Mouse (Mus musculus) ovary, postnatal 36 days (tissue): ENCODE results near the gene Lhx2.

Source experiments
- DNase-seq: peaks from one replicate; pipeline ENCODE4 v3.0.0; 2022; ENCODE audit warnings: low spot score, mixed read lengths

Lhx2 gene

GRCm38 (mm10) chr2:38346881-38347764, 8.0 kb downstream of the Lhx2 start:
- DNase-seq: no peak

- DNase-seq: no peak
Observed at GRCm38 (mm10) chr2:38347811-38348551, 8.9 kb downstream of the Lhx2 start.

DNA sequence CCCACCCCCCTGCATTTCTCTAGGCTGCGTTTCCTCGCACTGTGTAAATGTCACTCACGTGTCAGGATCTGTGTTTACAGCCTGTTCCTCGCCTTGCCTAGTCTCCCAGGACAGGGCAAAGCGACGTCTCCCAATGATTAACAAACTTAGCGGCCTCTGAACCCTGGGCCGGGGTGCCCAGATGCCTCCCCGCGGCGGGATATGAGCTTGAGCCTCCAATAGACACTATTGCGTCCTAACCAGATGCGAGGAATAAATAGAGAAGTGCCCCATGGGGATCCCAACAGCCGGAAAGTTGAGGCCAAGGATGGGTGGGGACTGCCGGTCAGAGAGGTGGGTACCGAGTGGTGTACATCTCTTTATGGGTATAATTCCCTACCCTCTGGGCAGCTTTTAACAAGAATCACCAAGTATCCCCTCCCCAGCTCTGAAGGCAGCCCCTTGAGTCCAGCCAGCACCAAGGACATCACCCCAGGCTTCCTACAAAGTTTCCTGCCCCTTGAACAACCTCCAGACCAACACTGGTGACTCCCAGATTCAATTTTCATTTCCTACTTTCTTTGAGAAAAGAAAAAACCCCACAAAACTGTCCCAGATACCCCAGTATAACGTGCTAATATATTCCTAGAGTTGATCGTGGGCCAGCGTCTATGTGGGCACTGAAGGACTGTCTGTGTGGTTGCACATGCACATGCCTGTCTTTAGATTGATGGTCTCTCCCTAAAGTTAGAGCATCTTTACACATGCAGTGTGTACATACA, 9.8 kb downstream of the Lhx2 start:
- no peak for DNase-seq

DNA sequence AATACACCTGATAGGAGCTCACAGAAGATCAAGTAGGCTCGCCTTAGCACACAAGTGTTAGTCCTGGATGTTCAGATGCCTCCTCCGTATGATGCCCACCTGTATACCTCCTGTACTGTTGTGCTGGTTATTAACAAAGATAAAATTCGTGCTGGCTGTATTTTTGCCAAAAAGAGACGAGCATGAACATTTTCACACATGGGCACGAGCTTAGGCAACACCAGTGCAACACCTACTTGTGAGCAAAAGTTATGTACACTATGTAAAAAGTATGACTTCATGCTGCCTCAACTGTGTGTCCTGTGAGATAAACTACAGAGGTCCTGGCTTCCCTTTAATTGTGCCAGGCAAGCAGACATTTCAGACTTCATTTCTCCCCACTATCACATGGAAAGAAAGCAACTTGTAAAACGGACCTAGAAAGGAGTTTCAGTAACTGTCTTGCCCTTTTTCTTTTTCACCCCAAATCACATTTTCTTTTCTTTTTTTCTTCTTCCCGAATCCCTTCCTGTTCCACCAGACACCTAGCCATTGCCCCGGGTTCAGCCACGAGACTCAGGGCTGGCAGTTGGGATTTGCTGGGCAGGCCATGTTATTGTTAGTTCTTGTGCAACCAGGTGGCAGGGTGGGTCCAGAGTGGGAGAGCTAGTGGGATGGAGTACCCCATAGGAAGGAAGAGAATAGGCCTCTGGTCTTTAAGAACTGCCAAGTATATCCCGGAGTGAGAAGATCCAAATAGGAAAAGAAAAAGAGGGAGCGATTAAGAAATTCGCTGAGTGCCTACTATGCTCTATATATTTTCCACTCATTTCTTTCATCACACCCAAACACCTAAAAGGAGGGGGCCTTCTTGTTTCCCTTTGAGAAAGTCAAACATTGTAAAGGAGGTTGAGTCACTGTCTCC, 10.6 kb downstream of the Lhx2 start:
- DNase-seq: no peak

GRCm38 (mm10) chr2:38350386-38350785, 11.3 kb downstream of the Lhx2 start:
- DNase-seq: no peak

- peak; percentile 75 for DNase-seq
Observed at GRCm38 (mm10) chr2:38350796-38351195, 11.7 kb downstream of the Lhx2 start.

GRCm38 (mm10) chr2:38351641-38352320, 12.7 kb downstream of the Lhx2 start:
- DNase-seq: no peak

DNA sequence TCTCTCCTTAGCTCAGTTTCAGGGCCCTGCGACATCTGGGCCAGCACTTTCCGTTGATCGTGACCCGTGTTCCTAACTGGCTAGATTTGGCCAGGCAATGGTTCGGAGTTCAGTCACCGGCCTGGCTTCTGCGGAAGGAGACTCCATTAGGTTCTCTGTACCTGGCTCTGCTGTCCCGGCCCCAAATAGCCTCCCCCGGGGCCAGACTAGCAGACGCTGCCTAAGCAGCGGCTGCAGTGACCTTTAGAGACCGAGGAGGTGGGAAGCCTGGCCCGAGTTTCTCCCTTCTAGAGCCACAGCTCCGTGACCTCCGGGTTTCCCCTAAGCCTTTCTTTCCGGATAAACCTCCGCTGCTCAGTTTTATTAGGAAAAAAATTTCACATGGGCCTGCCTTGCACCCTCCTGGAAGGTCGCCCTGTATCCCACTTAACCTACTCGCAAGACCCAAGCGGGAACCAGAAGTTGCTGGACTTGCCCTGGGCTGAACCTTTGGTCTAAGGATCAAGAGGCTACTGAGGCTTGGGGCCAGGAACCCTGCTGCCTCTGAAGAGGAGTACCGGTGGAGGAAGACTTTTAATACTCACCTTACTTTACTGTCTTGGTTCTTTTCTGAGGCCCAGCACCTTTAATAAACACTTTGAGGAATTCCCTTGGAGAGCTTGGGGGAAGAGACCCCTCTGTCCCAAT, 13.4 kb downstream of the Lhx2 start:
- DNase-seq: no peak

DNA sequence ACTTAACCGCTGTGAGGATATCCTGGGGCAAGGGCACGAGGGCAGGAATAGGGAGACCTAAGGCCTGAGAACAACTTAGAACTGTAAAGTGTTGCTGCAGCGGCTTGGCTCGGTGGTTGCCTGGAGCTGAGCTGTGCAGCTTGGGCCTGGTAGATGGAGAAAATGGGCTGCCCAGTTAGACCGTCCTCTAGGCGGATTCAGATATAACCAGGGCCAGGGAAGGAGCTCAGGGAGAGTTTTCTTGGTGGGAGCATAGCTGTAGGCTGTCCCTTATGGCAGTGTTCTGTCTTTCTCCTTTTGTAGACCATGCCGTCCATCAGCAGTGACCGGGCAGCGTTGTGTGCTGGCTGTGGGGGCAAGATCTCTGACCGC, 13.9 kb downstream of the Lhx2 start:
- no peak for DNase-seq

GRCm38 (mm10) chr2:38353664-38354063, 14.6 kb downstream of the Lhx2 start:
- DNase-seq: no peak

DNA sequence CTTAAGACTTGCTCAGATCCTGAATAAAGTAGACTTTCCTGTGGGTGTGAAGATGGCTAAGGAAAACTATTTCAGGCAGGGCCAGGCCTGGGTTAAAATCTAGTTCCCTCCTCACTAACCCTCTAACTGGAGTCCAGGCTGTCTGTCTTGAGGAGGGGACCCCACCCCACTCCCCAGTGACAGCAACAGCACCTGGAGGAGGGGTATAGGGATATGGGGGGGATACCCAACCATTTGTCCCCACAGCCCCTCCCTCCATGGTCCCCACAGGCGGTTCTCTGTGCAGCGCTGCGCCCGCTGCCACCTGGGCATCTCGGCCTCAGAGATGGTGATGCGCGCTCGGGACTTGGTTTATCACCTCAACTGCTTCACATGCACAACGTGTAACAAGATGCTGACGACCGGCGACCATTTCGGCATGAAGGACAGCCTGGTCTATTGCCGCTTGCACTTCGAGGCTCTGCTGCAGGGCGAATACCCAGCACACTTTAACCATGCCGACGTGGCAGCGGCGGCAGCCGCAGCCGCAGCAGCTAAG, 15.2 kb downstream of the Lhx2 start:
- DNase-seq: no peak

DNA sequence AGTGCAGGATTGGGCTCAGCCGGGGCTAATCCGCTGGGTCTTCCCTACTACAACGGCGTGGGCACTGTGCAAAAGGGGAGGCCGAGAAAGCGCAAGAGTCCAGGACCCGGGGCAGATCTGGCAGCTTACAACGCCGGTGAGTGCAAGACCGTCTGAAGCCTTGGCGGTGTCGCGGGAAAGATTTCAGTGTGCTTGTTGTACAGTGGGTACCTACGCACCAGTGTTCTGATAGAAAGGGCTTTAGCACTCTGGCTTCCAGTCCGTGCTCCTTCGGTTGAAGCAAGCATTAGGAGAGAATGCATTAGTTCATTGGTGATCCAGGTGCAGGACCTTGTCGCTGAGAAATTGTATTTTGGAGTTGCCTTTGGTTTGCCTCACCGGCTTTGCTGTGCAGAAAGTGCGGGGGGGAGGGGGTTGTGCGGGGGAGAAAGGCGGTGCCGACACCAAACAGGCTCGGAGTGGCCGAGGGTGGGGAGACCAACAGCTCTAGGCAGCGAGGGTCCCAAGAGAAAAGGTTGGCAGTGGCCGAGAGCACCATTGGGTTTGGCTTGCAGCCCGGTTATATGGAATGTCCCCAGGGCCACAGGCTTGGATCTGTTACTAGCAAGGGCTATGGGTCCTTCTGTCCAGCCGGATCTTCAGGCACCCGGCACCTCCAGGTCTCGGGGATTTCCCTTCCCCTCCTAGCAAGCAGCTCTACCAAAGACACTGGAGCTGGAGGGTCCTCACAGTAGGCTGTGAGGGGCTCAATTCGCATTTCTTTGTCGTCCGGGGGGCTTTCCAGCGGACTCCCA, 15.8 kb downstream of the Lhx2 start:
- DNase-seq: no peak

- DNase-seq: no peak
Observed at GRCm38 (mm10) chr2:38355731-38356427, 16.8 kb downstream of the Lhx2 start.

DNA sequence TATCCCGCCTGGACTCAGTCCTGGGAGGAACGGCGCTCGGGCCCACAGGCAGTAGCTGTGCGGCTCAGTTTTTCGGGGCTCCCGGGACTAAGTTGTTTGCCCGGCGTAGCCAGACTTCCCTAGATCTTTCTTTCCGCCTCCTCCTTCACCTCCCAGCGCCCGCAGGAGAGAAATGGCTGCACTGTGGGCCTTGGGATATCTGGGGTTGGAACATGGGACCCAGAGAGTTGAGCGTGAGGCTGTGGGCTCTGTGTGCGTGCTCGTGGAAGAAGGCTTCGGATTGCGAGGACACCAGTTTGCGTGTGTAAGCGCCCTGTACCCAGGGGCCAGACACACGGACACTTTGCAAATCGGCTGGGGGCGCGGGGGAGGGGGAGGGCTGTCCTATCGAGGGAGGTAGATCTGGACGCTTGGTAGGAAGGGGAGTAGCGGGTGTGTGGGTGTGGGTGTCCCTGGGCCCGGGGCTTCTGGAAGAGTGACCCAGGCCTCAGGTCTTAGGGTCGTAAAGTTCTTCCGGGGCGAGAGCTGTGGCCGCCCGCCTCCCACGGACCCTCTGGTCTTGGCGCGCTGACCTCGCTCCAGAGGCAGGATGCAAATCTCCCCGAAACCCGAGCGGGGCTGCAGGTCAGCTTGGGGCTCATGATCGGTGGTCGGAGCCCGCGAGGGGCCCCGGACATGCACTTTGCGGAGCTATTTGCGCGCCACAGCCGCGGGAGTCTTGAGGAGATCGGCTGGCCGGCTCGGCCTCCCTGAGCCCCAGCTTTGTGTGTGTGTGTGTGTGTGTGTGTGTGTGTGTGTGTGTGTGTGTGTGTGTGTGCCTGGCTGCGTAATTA, 17.6 kb downstream of the Lhx2 start:
- DNase-seq: no peak

GRCm38 (mm10) chr2:38357294-38358246, 18.5 kb downstream of the Lhx2 start:
- DNase-seq: no peak

GRCm38 (mm10) chr2:38358611-38359010, 19.5 kb downstream of the Lhx2 start:
- no peak for DNase-seq

DNA sequence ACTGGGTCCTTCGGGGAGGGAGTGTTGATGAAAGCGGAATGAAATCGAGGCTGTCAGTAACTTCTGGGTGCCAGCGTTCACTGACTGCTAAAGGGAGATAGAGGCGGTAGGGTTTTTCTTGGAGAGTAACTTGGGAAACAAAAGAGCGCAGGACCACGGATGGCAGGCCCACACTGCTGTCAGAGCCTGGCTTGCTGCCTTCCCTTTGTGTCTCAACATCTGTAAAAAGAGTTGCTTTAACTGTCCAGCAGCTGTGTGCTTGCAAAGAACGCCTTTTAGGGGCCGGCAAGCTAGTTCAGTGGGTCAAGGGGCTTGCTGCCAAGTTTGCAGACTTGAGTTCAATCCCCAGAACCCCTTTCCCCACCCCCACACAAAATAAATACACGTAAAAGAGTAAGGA, 20.1 kb downstream of the Lhx2 start:
- DNase-seq: no peak
